Mouse (Mus musculus): Measurements from ENCODE around the gene Samm50.

- TF ChIP-seq POLR2A (IDR thresholded peaks at IDR 0.05; ENCODE audit: borderline replicate concordance, control insufficient read depth, low read depth, low read length) (no peak), CTCF (IDR thresholded peaks at IDR 0.05; ENCODE audit: control insufficient read depth, insufficient read depth, low read length) (no peak)
Observed at GRCm38 (mm10) chr15:84234794-84235581, 42.9 kb downstream of the Samm50 start.
